Mouse (Mus musculus): Measurements from ENCODE around the gene Ppm1b. TPM values are rescaled to one million over a fixed set of nuclear protein-coding genes. Genes with fewer than 3 reads are reported as not detected.

Gene Ppm1b
- polyA plus RNA-seq, 1 experiment from 2014 or later: 97.5 TPM

DNA sequence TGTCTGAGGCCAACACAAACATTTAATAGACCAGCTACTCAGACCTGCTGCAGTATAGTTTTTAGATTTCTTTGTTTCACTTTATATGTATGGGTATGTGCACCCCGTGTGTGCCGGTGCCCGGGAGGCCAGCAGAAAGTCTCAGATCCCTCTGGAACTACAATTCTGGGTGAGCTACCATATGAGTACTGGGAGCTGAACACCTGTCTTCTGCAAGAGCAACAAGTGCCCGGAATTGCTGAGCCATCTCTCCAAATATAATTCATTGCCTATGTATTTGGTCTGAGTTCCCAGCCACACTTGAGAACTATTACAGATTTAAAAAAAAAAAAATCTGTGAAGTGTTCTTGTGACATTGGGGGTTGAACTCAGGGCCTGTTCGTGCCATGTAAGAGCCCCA, 19.7 kb upstream of the Ppm1b start:
- ATAC-seq (ENCODE audit: low FRiP score, low TSS enrichment) (no peak), DNase-seq (no peak)
- no peaks in the 10 kb centered on the region for H3K36me3 ChIP-seq (ENCODE audit: control insufficient read depth, insufficient read depth, low read length)
- peaks cover 4% of the 10 kb centered on the region; the same call in 1 of the 2 replicates for H3K9me3 ChIP-seq (ENCODE audit: control insufficient read depth, low read length)
- H3K4me3 ChIP-seq (replicated peaks; ENCODE audit: low read depth, low read length): no peak overlapping the region
- H3K9ac ChIP-seq (replicated peaks; ENCODE audit: low read length): no peak overlapping the region
- no peaks in the 10 kb centered on the region for H3K4me1 ChIP-seq (ENCODE audit: control insufficient read depth, insufficient read depth, low read length)
- no peak overlapping the region for H3K27ac ChIP-seq (replicated peaks; ENCODE audit: low read depth, low read length)
- 93% methylated on average over 5 of the region's 5 CpGs for WGBS
- no peak overlapping the region for H3K4me2 ChIP-seq (ENCODE audit: low read length)
- no peaks in the 10 kb centered on the region for H3K27me3 ChIP-seq (ENCODE audit: control insufficient read depth, insufficient read depth, low read length)

DNA sequence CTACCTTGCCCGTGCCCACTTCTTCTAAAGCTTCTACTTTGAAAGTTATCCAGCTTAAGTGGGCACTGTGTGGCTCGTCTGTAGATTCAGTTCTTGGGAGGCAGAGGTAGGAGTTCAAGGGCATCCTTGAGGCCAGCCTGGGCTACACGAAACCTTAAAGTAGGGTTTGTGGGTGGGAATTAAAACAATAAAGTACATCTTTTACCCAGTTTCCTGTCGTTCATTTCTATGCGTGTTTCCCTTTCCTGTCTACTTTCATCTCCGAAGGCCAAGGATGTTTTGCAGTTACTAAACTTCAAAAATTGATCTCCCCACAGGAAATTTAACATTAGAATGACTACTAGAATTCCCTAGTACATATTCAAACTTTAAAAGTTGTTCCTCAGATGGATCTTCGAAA, 19.3 kb upstream of the Ppm1b start:
- DNase-seq (no peak), ATAC-seq (ENCODE audit: low FRiP score, low TSS enrichment) (no peak)
- no peak overlapping the region for H3K4me2 ChIP-seq (ENCODE audit: low read length)
- H3K27me3 ChIP-seq (ENCODE audit: control insufficient read depth, insufficient read depth, low read length): no peaks in the 10 kb centered on the region
- H3K27ac ChIP-seq (replicated peaks; ENCODE audit: low read depth, low read length): no peak overlapping the region
- WGBS: 91% methylated on average over 7 of the region's 7 CpGs
- no peak overlapping the region for H3K9ac ChIP-seq (replicated peaks; ENCODE audit: low read length)
- no peaks in the 10 kb centered on the region for H3K4me1 ChIP-seq (ENCODE audit: control insufficient read depth, insufficient read depth, low read length)
- H3K4me3 ChIP-seq (replicated peaks; ENCODE audit: low read depth, low read length): no peak overlapping the region
- H3K36me3 ChIP-seq (ENCODE audit: control insufficient read depth, insufficient read depth, low read length): no peaks in the 10 kb centered on the region
- H3K9me3 ChIP-seq (ENCODE audit: control insufficient read depth, low read length): peaks cover 1% of the 10 kb centered on the region; the same call in 1 of the 2 replicates

DNA sequence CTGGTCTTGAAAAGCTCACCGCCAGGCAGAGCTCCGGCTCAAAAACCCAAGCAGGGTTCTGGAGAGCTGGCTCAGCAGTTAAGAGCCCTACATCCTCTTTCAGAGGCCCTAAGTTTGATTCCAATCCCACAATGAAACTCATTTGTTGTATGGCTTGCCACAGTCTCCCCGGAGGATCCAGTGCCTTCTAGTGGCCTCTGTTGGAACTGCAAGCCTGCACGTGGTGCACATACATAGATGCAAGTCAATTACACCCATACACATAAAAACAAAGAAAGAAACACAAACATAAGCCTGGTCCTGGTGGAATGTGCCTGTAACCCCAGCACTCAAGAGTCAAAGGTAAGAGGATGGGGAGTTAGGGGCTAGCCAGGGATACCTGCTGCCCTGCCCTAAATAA, 18.3 kb upstream of the Ppm1b start:
- H3K27ac ChIP-seq (replicated peaks; ENCODE audit: low read depth, low read length): no peak overlapping the region
- DNase-seq (no peak), ATAC-seq (ENCODE audit: low FRiP score, low TSS enrichment) (no peak)
- WGBS: 96% methylated on average over 4 of the region's 4 CpGs
- no peak overlapping the region for H3K9ac ChIP-seq (replicated peaks; ENCODE audit: low read length)
- H3K4me3 ChIP-seq (replicated peaks; ENCODE audit: low read depth, low read length): no peak overlapping the region
- H3K9me3 ChIP-seq (ENCODE audit: control insufficient read depth, low read length): no peaks in the 10 kb centered on the region
- H3K36me3 ChIP-seq (ENCODE audit: control insufficient read depth, insufficient read depth, low read length): no peaks in the 10 kb centered on the region
- H3K4me2 ChIP-seq (ENCODE audit: low read length): no peak overlapping the region
- no peaks in the 10 kb centered on the region for H3K27me3 ChIP-seq (ENCODE audit: control insufficient read depth, insufficient read depth, low read length)
- H3K4me1 ChIP-seq (ENCODE audit: control insufficient read depth, insufficient read depth, low read length): no peaks in the 10 kb centered on the region

DNA sequence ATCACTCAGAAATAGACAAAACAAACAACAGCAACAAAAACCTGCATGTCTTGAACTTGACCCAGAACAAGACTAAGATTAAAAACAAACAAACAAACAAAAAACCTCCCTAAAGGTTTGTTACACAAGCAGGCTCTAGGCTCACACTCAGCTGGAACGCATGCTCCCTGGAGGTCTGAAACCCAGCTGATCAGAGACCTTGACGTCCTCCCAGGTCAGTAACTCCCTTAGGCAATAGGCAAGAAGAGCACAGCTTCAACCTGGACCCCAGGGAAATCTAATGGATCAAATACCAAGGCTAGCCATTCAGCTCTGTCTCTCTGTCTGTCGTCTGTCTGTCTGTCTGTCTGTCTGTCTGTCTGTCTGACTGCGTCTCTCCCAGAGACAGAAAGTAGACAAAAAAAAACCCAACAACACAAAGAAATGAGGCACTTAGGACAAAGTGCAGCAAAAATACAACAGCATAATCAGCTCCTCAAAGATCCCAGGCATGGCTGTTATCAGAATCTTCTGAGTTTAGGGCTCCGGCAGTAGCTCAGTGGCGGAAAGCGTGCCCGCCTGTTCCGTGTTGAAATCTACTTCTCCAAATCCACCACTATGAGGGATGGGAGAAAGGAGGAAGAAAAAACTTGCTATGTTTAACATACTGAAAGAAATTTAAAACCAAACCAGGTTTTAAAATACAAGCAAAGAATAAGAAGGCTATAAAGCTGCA, 16.4 kb upstream of the Ppm1b start:
- no peak for ATAC-seq (ENCODE audit: low FRiP score, low TSS enrichment)
- no peak overlapping the region for H3K27ac ChIP-seq (replicated peaks; ENCODE audit: low read depth, low read length)
- no peak for DNase-seq
- H3K9ac ChIP-seq (replicated peaks; ENCODE audit: low read length): no peak overlapping the region
- H3K4me3 ChIP-seq (replicated peaks; ENCODE audit: low read depth, low read length): no peak overlapping the region
- H3K27me3 ChIP-seq (ENCODE audit: control insufficient read depth, insufficient read depth, low read length): no peaks in the 10 kb centered on the region
- H3K9me3 ChIP-seq (ENCODE audit: control insufficient read depth, low read length): no peaks in the 10 kb centered on the region
- no peaks in the 10 kb centered on the region for H3K36me3 ChIP-seq (ENCODE audit: control insufficient read depth, insufficient read depth, low read length)
- no peak overlapping the region for H3K4me2 ChIP-seq (ENCODE audit: low read length)
- 86% methylated on average over 9 of the region's 9 CpGs for WGBS
- H3K4me1 ChIP-seq (ENCODE audit: control insufficient read depth, insufficient read depth, low read length): no peaks in the 10 kb centered on the region

DNA sequence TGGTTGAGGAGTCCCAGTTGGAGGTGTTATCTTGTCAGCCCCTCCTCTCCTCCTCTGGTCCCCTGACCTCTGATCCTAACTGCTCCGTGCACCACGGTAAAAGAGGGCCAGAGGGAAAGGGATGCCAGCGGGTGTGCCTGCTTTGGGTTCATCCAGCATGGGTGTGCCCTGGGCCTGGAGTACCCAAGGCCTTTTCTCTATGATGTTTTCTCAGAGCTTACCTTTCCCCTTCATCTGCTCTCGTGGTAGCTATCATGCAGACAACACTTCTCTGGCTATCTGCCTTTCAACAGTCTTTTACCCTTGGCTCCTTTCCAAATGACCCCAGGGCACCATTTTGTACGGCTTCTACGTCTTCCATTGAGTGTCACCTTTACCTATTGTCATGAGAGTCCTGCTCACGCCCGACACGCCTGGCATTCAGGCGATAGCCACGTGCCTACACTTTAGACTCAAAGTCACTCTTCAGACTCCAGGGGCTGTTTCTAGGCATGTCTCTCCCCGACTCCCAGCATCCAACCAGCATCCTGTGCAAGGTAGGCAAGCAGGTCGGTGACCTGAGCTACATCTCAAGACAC, 15.2 kb upstream of the Ppm1b start:
- Histone ChIP-seq H3K27me3 (ENCODE audit: control insufficient read depth, insufficient read depth, low read length) (no peaks in the 10 kb centered on the region), H3K36me3 (ENCODE audit: control insufficient read depth, insufficient read depth, low read length) (no peaks in the 10 kb centered on the region), H3K9me3 (ENCODE audit: control insufficient read depth, low read length) (no peaks in the 10 kb centered on the region), H3K4me1 (ENCODE audit: control insufficient read depth, insufficient read depth, low read length) (no peaks in the 10 kb centered on the region), H3K4me3 (replicated peaks; ENCODE audit: low read depth, low read length) (no peak overlapping the region), H3K9ac (replicated peaks; ENCODE audit: low read length) (no peak overlapping the region), H3K27ac (replicated peaks; ENCODE audit: low read depth, low read length) (no peak overlapping the region), H3K4me2 (ENCODE audit: low read length) (no peak overlapping the region)
- ATAC-seq (ENCODE audit: low FRiP score, low TSS enrichment) (no peak), DNase-seq (no peak)
- WGBS: 84% methylated on average over 13 of the region's 13 CpGs

DNA sequence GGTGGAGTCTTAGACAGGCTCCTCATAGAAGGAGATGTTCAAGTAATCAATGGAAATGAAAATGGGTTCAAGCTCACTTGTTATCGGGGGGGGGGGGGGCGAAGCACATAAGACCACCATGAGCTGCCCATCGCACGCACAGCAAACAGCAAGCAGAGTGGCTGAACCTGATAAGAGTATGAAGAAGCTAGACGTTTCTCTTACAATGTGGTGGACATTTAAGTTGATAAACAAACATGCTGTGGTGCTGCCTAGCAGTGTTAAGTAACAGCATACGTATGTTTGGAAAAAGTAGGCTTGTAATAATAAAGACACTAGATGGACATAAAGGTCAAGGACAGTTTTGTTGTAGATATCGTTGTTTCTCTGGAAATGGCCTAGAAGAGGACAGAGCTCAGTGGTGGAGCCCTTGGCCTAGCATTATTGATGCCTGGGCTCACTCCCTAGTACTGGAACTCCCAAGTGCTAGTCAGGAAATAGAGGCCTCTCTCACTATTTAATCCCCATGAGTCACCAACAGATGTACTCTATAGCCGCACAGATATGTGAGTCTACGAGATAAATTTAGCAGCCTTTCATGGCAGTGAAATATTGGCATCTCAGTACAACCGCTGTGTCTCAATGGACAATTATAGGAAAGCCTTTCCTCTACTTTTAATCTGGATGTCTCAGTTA, 14.0 kb upstream of the Ppm1b start:
- Histone ChIP-seq H3K27ac (replicated peaks; ENCODE audit: low read depth, low read length) (no peak overlapping the region), H3K4me1 (ENCODE audit: control insufficient read depth, insufficient read depth, low read length) (no peaks in the 10 kb centered on the region), H3K4me2 (ENCODE audit: low read length) (no peak overlapping the region), H3K27me3 (ENCODE audit: control insufficient read depth, insufficient read depth, low read length) (no peaks in the 10 kb centered on the region), H3K4me3 (replicated peaks; ENCODE audit: low read depth, low read length) (no peak overlapping the region), H3K9ac (replicated peaks; ENCODE audit: low read length) (no peak overlapping the region), H3K36me3 (ENCODE audit: control insufficient read depth, insufficient read depth, low read length) (no peaks in the 10 kb centered on the region), H3K9me3 (ENCODE audit: control insufficient read depth, low read length) (no peaks in the 10 kb centered on the region)
- ATAC-seq (ENCODE audit: low FRiP score, low TSS enrichment): no peak
- DNase-seq: no peak
- WGBS: 94% methylated on average over 10 of the region's 10 CpGs

DNA sequence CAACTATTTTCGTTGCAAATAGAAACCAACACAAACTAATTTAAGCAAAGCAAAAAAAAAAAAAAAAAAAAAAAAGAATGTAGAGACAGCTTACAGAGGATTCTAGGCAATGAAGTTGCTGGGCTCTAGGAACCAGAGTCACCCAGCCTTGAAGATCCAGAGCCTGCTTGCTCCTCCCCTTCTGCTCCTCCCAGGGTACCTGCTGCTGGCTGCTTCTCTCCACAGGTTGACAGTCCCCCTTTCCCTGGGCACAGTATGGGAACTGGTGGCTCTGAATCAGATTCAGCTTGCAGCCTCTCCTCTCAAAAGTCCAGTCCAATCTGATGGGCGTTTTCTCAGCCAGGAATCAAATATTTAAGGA, 13.5 kb upstream of the Ppm1b start:
- H3K36me3 ChIP-seq (ENCODE audit: control insufficient read depth, insufficient read depth, low read length): no peaks in the 10 kb centered on the region
- 61% methylated on average over 2 of the region's 2 CpGs for WGBS
- H3K9ac ChIP-seq (replicated peaks; ENCODE audit: low read length): no peak overlapping the region
- H3K27ac ChIP-seq (replicated peaks; ENCODE audit: low read depth, low read length): no peak overlapping the region
- H3K4me1 ChIP-seq (ENCODE audit: control insufficient read depth, insufficient read depth, low read length): no peaks in the 10 kb centered on the region
- H3K9me3 ChIP-seq (ENCODE audit: control insufficient read depth, low read length): no peaks in the 10 kb centered on the region
- no peak for DNase-seq
- no peak overlapping the region for H3K4me3 ChIP-seq (replicated peaks; ENCODE audit: low read depth, low read length)
- H3K4me2 ChIP-seq (ENCODE audit: low read length): no peak overlapping the region
- no peak for ATAC-seq (ENCODE audit: low FRiP score, low TSS enrichment)
- H3K27me3 ChIP-seq (ENCODE audit: control insufficient read depth, insufficient read depth, low read length): no peaks in the 10 kb centered on the region

DNA sequence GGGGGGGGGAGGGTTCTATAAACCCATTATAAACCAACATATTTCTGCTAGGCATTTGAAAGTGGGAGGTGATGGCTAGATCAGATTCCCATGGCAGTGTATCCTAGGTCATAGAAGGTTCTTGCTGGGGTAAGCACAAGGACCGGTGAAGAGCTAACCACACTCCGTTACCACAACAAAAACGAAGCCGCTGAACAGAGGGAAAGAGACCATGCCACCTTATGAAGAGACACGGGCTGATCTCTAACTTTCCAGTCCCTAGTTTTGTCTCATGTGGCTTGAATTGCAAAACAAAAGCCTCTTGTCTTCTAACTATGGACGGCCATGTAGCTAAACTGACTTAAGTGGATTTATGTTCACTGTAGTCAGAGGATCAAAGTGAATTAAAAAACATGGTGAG, 12.2 kb upstream of the Ppm1b start:
- 93% methylated on average over 6 of the region's 6 CpGs for WGBS
- Histone ChIP-seq H3K9me3 (ENCODE audit: control insufficient read depth, low read length) (no peaks in the 10 kb centered on the region), H3K36me3 (ENCODE audit: control insufficient read depth, insufficient read depth, low read length) (no peaks in the 10 kb centered on the region), H3K4me2 (ENCODE audit: low read length) (no peak overlapping the region), H3K4me1 (ENCODE audit: control insufficient read depth, insufficient read depth, low read length) (no peaks in the 10 kb centered on the region), H3K9ac (replicated peaks; ENCODE audit: low read length) (no peak overlapping the region), H3K27me3 (ENCODE audit: control insufficient read depth, insufficient read depth, low read length) (no peaks in the 10 kb centered on the region), H3K4me3 (replicated peaks; ENCODE audit: low read depth, low read length) (no peak overlapping the region), H3K27ac (replicated peaks; ENCODE audit: low read depth, low read length) (no peak overlapping the region)
- ATAC-seq (ENCODE audit: low FRiP score, low TSS enrichment) (no peak), DNase-seq (no peak)

DNA sequence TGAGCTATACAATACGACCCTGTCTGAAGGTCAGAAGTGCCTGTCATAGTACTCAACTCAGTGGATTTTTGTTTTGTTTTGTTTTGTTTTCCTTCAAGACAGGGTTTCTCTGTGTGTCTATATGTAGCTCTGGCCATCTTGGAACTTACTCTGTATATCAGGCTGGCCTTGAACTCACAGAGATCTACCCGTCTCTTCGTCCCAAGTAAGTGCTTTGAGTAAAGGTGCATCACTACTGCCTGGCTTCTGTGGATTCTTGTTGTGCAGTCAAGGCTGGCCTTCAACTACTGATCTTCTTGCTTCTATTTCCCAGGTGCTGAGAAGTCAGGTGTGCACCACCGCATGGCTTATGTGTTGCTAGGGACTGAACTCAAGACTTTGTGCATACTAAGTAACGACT, 4.0 kb upstream of the Ppm1b start:
- H3K27ac ChIP-seq (replicated peaks; ENCODE audit: low read depth, low read length): no peak overlapping the region
- 91% methylated on average over 5 of the region's 5 CpGs for WGBS
- no peaks in the 10 kb centered on the region for H3K9me3 ChIP-seq (ENCODE audit: control insufficient read depth, low read length)
- H3K4me2 ChIP-seq (ENCODE audit: low read length): no peak overlapping the region
- H3K4me3 ChIP-seq (replicated peaks; ENCODE audit: low read depth, low read length): no peak overlapping the region
- ATAC-seq (ENCODE audit: low FRiP score, low TSS enrichment) (no peak), DNase-seq (no peak)
- no peak overlapping the region for H3K9ac ChIP-seq (replicated peaks; ENCODE audit: low read length)
- no peaks in the 10 kb centered on the region for H3K27me3 ChIP-seq (ENCODE audit: control insufficient read depth, insufficient read depth, low read length)
- no peaks in the 10 kb centered on the region for H3K36me3 ChIP-seq (ENCODE audit: control insufficient read depth, insufficient read depth, low read length)
- peaks cover 6% of the 10 kb centered on the region; the same call in 1 of the 2 replicates for H3K4me1 ChIP-seq (ENCODE audit: control insufficient read depth, insufficient read depth, low read length)
